Mouse (Mus musculus): ENCODE results near the gene Slc2a2. TPM values are rescaled to one million over a fixed set of nuclear protein-coding genes. Genes with fewer than 3 reads are reported as not detected.
"Not testable (repeated sequence)": the region's sequence is repeated elsewhere in the genome, so short reads cannot be mapped to it uniquely, and the experiment has no call there.

Slc2a2 gene
- polyA plus RNA-seq, 1 experiment from 2014 or later = 0.10 TPM

DNA sequence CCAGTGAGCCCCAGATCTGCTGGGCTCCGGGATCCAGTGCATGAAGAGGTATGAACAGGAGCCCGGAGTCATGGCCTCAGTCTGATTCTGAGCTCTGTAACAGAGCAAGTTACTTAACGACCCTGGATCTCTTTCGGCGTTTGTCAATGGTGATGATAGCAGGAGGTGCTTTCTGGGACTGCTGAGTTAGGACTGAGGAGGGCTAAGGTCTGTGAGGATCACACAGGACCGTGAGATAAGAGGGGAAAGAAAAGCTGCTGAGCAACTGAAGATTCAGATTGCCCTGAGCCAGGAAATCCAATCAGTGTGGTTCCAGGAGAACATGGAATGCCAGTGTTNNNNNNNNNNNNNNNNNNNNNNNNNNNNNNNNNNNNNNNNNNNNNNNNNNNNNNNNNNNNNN, 42.6 kb downstream of the Slc2a2 start:
- no peaks in the 10 kb centered on the region for H3K36me3 ChIP-seq (replicated peaks)
- no peaks in the 10 kb centered on the region for H3K27me3 ChIP-seq (replicated peaks)
- H3K4me2 ChIP-seq = no peak overlapping the region
- H3K27ac ChIP-seq = no peak overlapping the region
- no peak overlapping the region for H3K9ac ChIP-seq
- no peak for ATAC-seq (replicated peaks)
- H3K4me3 ChIP-seq = no peak overlapping the region
- peaks cover 11% of the 10 kb centered on the region; the same call in 1 of the 2 replicates for H3K4me1 ChIP-seq
- 33% methylated on average over 6 of the region's 6 CpGs for WGBS
- H3K9me3 ChIP-seq = no peaks in the 10 kb centered on the region

DNA sequence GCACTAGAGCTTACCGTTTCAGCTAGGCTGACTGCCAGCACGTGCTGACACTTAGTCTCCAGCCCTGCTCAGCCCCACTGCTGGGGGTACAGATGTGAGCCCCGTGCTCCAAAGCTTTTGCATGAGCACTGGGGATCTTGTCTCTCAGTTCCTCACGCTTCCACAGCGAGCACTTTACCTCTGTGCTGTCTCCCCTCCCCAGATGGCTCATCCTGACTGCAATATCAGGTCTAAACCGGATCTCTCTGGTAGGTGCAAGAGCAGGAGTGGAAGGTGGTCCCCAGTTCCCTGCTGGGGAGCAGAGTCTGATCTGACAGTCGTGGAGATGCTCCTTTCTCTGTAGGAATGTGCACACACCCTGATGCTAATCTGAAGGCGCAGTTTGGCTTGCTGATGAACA, 45.5 kb downstream of the Slc2a2 start:
- Histone ChIP-seq H3K9me3 (no peaks in the 10 kb centered on the region), H3K4me3 (no peak overlapping the region), H3K27me3 (replicated peaks) (no peaks in the 10 kb centered on the region), H3K4me1 (peaks cover 11% of the 10 kb centered on the region; the same call in 1 of the 2 replicates), H3K27ac (peak overlapping the region; percentile 35; the same call in 1 of the 2 replicates), H3K9ac (no peak overlapping the region), H3K4me2 (0 out of 2 replicates have a peak overlapping the region, but pooled peaks have one; percentile 10), H3K36me3 (replicated peaks) (no peaks in the 10 kb centered on the region)
- ATAC-seq (replicated peaks) = peak; percentile 48
- WGBS = 37% methylated on average over 8 of the region's 8 CpGs

DNA sequence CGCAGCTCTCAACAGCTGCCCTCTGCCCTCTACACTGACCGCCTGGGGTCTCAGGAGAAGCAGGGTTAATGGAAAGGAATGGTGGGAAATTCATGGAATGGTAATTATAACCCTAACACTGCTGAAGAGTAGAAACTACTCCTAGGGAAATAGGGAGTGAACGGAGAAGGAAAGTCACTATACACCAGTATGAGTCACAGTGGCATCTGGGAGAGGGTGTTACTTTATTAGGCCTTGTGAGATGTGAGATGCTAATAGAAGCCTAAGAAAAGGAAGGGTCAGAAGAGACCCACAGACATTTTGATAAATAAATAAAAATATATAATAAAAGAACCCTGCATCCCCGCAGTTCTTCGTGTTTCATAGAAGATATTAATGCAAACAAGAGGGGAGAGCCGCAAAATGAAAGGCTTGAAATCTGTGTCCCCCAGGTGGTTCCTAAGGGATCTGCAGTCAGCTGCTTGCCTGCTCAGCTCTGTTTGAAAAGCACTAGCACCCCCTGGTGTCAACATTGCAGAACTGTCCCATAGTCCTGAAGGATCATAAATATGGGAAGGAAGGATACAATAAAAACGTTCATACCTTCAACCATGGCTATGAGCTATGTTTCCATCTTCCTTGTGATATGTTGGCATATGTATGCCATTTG, 48.3 kb downstream of the Slc2a2 start:
- H3K9ac ChIP-seq = no peak overlapping the region
- H3K4me1 ChIP-seq = peaks cover 11% of the 10 kb centered on the region; the same call in 1 of the 2 replicates
- no peak overlapping the region for H3K27ac ChIP-seq
- no peaks in the 10 kb centered on the region for H3K36me3 ChIP-seq (replicated peaks)
- H3K27me3 ChIP-seq (replicated peaks) = no peaks in the 10 kb centered on the region
- H3K4me2 ChIP-seq = no peak overlapping the region
- WGBS = 30% methylated on average over 7 of the region's 7 CpGs
- ATAC-seq (replicated peaks) = peak; percentile 88
- no peak overlapping the region for H3K4me3 ChIP-seq
- no peaks in the 10 kb centered on the region for H3K9me3 ChIP-seq

DNA sequence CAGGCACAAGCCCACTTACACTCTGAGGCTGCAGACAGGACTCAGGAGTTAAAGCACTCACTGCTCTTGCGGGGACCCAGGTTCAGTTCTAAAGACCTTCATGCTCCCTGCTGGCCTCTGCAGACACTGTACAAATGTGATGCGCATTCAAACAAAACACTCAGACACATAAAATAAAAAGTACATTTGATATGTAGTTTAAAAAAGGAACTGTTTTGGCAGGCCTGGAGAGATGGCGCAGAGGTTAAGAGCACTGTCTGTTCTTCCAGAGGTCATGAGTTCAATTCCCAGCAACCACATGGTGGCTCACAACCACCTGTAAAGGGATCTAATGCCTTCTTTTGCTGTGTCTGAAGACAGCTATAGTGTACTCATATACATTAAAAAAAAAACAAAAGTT, 50.4 kb downstream of the Slc2a2 start:
- peaks cover 5% of the 10 kb centered on the region; the same call in 1 of the 2 replicates for H3K4me1 ChIP-seq
- 88% methylated on average over 3 of the region's 3 CpGs for WGBS
- no peak for ATAC-seq (replicated peaks)
- H3K9me3 ChIP-seq = no peaks in the 10 kb centered on the region
- H3K9ac ChIP-seq = no peak overlapping the region
- no peaks in the 10 kb centered on the region for H3K27me3 ChIP-seq (replicated peaks)
- no peaks in the 10 kb centered on the region for H3K36me3 ChIP-seq (replicated peaks)
- H3K27ac ChIP-seq = no peak overlapping the region
- H3K4me3 ChIP-seq = no peak overlapping the region
- H3K4me2 ChIP-seq = no peak overlapping the region

DNA sequence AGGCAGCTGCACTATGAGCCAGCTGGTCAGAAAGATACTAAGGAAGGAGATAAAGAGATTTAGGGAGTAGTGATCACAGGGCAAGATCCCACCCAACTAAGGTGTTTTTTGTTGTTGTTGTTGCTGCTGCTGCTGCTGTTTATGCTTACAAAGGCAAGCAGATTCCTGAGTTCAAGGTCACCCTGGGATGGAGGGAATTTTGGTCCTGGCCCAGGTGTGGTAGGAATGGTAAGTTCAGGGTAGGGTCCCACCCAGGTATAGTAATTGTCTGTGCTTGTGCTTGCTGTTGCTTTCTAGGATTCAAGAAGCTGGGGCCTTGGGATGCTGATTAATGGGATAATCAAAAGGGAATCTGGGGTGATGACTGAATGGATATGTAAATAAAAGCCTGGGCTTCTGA, 51.3 kb downstream of the Slc2a2 start:
- no peak overlapping the region for H3K27ac ChIP-seq
- H3K36me3 ChIP-seq (replicated peaks) = no peaks in the 10 kb centered on the region
- no peaks in the 10 kb centered on the region for H3K27me3 ChIP-seq (replicated peaks)
- no peak overlapping the region for H3K9ac ChIP-seq
- no peaks in the 10 kb centered on the region for H3K4me1 ChIP-seq
- no peak overlapping the region for H3K4me2 ChIP-seq
- H3K9me3 ChIP-seq = no peaks in the 10 kb centered on the region
- ATAC-seq (replicated peaks) = no peak
- H3K4me3 ChIP-seq = no peak overlapping the region

DNA sequence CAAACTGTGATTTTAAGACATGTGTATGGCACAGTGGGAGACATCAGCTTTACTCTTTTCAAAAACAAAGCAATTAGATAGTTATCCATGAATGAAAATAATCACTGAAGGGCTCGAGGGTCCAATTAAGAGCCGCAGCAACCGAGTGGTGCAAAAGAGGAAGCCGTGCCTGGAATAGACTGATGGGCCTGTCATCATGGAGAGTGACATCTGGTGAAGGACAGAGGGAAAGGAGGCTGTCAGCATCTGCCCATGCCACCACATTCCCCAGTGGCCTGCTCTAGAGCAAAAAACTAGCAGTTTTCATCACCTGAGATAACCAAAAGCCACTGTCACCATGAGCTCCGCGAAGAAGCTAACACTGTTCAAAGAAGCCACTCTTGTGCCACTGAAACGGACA, 57.8 kb downstream of the Slc2a2 start:
- no peak overlapping the region for H3K4me3 ChIP-seq
- 61% methylated on average over 7 of the region's 7 CpGs for WGBS
- no peaks in the 10 kb centered on the region for H3K4me1 ChIP-seq
- H3K9ac ChIP-seq = no peak overlapping the region
- no peaks in the 10 kb centered on the region for H3K36me3 ChIP-seq (replicated peaks)
- no peak overlapping the region for H3K27ac ChIP-seq
- H3K9me3 ChIP-seq = no peaks in the 10 kb centered on the region
- H3K27me3 ChIP-seq (replicated peaks) = no peaks in the 10 kb centered on the region
- no peak overlapping the region for H3K4me2 ChIP-seq
- peak; percentile 50; the same call in 1 of the 2 replicates for ATAC-seq (replicated peaks)

DNA sequence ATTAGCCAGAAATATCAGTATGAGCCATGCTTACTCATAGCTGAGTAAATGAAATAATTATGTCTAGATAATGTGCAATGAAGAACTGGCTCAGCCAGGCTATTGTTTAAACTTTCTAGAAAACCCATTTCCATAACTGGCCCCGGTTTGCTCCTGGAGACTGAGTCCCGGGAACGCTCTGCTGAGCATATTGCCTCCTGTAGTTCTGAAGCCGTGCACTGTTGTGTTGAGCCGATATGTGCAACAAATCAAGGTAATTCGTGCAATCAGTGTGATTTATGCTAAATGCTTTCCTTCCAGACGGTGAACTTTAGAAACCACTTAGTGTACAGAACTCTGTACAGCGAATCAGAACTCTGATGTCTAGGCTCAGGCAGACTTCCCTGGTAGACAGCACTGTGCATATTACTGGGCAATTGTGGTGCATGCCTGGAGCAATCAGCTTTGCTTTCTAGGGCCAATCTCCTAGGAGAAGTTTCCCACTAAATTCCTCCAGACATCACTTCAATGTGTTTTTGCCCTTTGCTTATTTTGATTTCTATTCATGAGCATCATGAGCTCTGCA, 63.6 kb downstream of the Slc2a2 start:
- no peaks in the 10 kb centered on the region for H3K4me1 ChIP-seq
- no peak overlapping the region for H3K9ac ChIP-seq
- H3K9me3 ChIP-seq = no peaks in the 10 kb centered on the region
- no peaks in the 10 kb centered on the region for H3K36me3 ChIP-seq (replicated peaks)
- H3K27ac ChIP-seq = no peak overlapping the region
- WGBS = 81% methylated on average over 8 of the region's 8 CpGs
- no peak overlapping the region for H3K4me2 ChIP-seq
- ATAC-seq (replicated peaks) = no peak
- H3K4me3 ChIP-seq = no peak overlapping the region
- no peaks in the 10 kb centered on the region for H3K27me3 ChIP-seq (replicated peaks)

DNA sequence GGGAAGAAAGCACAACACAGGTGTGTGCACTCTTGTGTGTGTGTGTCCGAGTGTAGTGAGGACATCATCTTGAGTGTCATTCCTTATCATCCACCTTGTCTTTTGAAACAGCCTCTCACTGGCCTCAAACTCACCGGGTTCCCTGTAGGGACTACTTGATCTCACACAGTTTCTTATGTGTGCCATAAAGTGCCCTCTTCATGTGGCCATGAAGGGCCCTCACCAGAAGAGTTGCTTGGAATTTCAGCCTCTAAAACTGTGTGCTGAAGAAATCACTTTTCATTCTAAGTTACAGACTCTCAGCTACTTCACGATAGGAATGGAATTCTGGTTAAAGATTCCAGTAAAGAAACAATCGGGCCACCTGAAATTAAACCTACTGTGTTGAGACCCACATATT, 69.2 kb downstream of the Slc2a2 start:
- H3K27ac ChIP-seq = no peak overlapping the region
- no peaks in the 10 kb centered on the region for H3K27me3 ChIP-seq (replicated peaks)
- WGBS = 91% methylated on average over 4 of the region's 4 CpGs
- no peaks in the 10 kb centered on the region for H3K4me1 ChIP-seq
- H3K4me2 ChIP-seq = no peak overlapping the region
- H3K4me3 ChIP-seq = no peak overlapping the region
- no peaks in the 10 kb centered on the region for H3K9me3 ChIP-seq
- ATAC-seq (replicated peaks) = no peak
- no peak overlapping the region for H3K9ac ChIP-seq
- no peaks in the 10 kb centered on the region for H3K36me3 ChIP-seq (replicated peaks)

DNA sequence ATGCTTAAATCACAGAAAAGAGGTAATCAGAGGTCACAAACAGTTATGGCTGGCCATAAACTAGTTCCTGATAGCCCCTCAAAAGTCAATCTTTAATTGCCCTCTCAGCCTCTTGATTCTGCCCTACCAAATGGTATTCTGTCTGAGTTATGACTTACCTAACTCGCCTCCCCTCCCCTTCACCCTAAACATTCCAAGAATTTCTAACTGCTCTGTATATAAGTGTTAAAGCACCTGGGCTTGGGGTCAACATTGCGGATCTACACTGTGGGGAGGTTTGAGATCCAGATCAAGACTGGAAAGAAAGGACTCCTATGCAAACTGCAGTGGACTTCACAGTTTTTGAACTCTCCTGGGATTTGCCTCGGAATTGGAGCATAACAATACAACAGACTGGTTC, 70.5 kb downstream of the Slc2a2 start:
- no peak for ATAC-seq (replicated peaks)
- no peak overlapping the region for H3K4me3 ChIP-seq
- no peak overlapping the region for H3K9ac ChIP-seq
- H3K27ac ChIP-seq = no peak overlapping the region
- no peak overlapping the region for H3K4me2 ChIP-seq
- no peaks in the 10 kb centered on the region for H3K27me3 ChIP-seq (replicated peaks)
- WGBS = 90% methylated on average over 3 of the region's 3 CpGs
- no peaks in the 10 kb centered on the region for H3K36me3 ChIP-seq (replicated peaks)
- no peaks in the 10 kb centered on the region for H3K9me3 ChIP-seq
- no peaks in the 10 kb centered on the region for H3K4me1 ChIP-seq

DNA sequence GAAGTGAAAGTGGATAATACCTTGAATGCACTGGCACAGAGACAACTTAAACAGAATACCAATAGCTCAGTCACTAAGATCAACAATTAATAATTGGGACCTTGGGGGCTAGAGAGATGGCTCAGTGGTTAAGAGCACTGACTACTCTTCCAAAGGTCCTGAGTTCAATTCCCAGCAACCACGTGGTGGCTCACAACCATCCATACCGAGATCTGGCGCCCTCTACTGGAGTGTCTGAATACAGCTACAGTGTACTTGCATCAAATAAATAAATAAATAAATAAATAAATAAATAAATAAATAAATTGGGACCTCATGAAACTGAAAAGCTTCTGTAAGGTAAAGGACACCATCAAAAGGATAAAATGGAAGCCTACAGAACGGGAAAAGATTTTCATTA, 75.2 kb downstream of the Slc2a2 start:
- H3K27ac ChIP-seq; H3K9me3 ChIP-seq; H3K4me3 ChIP-seq; H3K36me3 ChIP-seq (replicated peaks); H3K9ac ChIP-seq; ATAC-seq (replicated peaks); H3K27me3 ChIP-seq (replicated peaks); H3K4me2 ChIP-seq; H3K4me1 ChIP-seq: not testable (repeated sequence)
- WGBS = 62% methylated on average over 4 of the region's 4 CpGs

DNA sequence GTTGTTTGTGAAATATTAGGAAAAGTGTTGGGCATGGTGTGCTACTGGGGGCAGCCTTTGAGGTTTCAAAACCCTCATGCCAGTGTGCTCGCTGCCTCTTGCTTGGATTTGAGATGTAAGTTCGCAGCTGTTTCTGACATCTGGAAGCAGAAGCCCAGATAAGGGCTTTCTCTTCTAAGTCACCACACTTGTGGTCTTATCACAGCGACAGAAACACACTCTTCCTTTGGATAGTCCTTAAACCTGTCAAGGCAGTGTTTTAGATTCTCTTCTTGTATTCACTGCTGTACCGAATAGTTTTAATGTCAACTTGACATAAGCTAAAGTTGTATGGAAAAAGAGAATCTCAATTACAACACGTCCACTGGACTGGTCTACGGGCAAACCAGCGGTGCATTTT, 77.7 kb downstream of the Slc2a2 start:
- H3K36me3 ChIP-seq (replicated peaks) = no peaks in the 10 kb centered on the region
- H3K27ac ChIP-seq = no peak overlapping the region
- no peaks in the 10 kb centered on the region for H3K9me3 ChIP-seq
- H3K4me2 ChIP-seq = no peak overlapping the region
- no peaks in the 10 kb centered on the region for H3K27me3 ChIP-seq (replicated peaks)
- H3K9ac ChIP-seq = no peak overlapping the region
- 92% methylated on average over 7 of the region's 7 CpGs for WGBS
- no peaks in the 10 kb centered on the region for H3K4me1 ChIP-seq
- H3K4me3 ChIP-seq = no peak overlapping the region
- no peak for ATAC-seq (replicated peaks)

DNA sequence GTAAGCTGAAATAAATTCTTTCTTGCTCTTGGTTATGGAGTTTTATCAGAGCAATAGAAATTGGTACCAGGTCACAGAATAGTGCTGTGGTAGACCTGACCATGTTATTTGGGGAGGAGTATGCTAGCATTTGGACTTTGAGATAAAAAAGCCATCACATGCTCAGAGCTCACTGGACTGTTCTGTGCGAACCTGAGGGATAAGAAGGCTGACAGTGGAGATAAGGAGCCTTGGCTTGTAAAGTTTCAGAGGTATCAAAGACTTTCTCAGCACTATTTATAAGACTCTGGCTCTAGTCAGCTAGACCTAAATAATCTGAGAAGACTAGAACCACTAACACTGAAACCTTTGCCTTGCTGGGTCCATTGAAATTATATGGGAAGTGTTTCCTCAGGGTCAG, 78.3 kb downstream of the Slc2a2 start:
- no peak overlapping the region for H3K27ac ChIP-seq
- no peak overlapping the region for H3K4me2 ChIP-seq
- no peak overlapping the region for H3K9ac ChIP-seq
- WGBS = 91% methylated on average over 1 of the region's 1 CpGs
- ATAC-seq (replicated peaks) = no peak
- H3K36me3 ChIP-seq (replicated peaks) = no peaks in the 10 kb centered on the region
- peaks cover 5% of the 10 kb centered on the region for H3K4me1 ChIP-seq
- H3K27me3 ChIP-seq (replicated peaks) = no peaks in the 10 kb centered on the region
- H3K4me3 ChIP-seq = no peak overlapping the region
- no peaks in the 10 kb centered on the region for H3K9me3 ChIP-seq

DNA sequence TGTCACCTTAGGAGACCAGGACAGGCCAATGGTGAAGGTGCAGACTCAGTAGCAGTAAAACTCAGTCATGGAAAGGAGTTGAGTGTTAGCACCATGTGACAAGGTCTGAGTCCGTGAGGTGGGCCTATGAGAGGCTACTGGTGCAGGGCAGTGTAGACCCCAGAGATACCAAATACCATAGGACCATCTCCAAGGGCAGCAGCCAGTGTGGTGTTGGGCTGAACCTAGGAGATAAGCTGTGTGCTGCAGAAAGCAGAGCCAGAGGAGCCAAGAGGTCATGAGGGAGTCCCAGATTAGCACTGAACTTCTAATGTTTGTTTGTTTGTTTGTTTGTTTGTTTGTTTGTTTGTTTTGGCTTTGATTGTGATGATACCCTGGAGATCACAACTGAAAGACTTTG, 78.8 kb downstream of the Slc2a2 start:
- Histone ChIP-seq H3K4me1 (peaks cover 5% of the 10 kb centered on the region), H3K4me3 (no peak overlapping the region), H3K9ac (no peak overlapping the region), H3K27me3 (replicated peaks) (no peaks in the 10 kb centered on the region), H3K4me2 (no peak overlapping the region), H3K36me3 (replicated peaks) (no peaks in the 10 kb centered on the region), H3K9me3 (no peaks in the 10 kb centered on the region), H3K27ac (no peak overlapping the region)
- 75% methylated on average over 1 of the region's 1 CpGs for WGBS
- no peak for ATAC-seq (replicated peaks)

All from midbrain, embryonic 15.5 days (tissue).